Mouse (Mus musculus) CH12.LX (cell line): ENCODE measurements at regions not wholly inside any gene's neighbourhood (a gene's known extent, or its start where the extent isn't known, plus 50 kb on each side); places are given as distances from the start of the nearest gene placed in this dataset.

Experiments
- DNase-seq: peaks from one replicate; pipeline ENCODE4 v3.0.0-alpha.2; 2013; ENCODE audit errors: extremely low read depth
- H3K27ac ChIP-seq: 2 replicates; pipeline ENCODE4 v1.5.1; 2012; ENCODE audit warnings: low read depth, mild to moderate bottlenecking, control low read depth, moderate library complexity; ENCODE audit not compliant: insufficient read depth
- H3K27me3 ChIP-seq: replicated peaks from 2 replicates; pipeline ENCODE3; 2012; ENCODE audit warnings: inconsistent platforms
- H3K36me3 ChIP-seq, 2 experiments: replicated peaks in 1 of 2; 2 replicates each; pipeline versions ENCODE3 to v1.6.1; 2012; ENCODE audit warnings: inconsistent platforms in 1 of 2, low read length in 1 of 2, mild to moderate bottlenecking in 1 of 2, mixed read lengths in 1 of 2, moderate library complexity in 1 of 2; ENCODE audit not compliant: control insufficient read depth in 1 of 2, insufficient read depth in 1 of 2
- H3K4me1 ChIP-seq, 2 experiments: 2 replicates each; pipeline ENCODE4 v1.6.1; 2012; ENCODE audit warnings: inconsistent platforms in 1 of 2, moderate library complexity in 1 of 2; ENCODE audit not compliant: insufficient read depth in 2 of 2, control insufficient read depth in 1 of 2
- H3K4me2 ChIP-seq: 2 replicates; pipeline ENCODE4 v1.6.1; 2012; ENCODE audit warnings: low read depth, mild to moderate bottlenecking, control low read depth; ENCODE audit not compliant: poor library complexity, insufficient read depth, severe bottlenecking
- H3K4me3 ChIP-seq, 3 experiments: fragments of 150-350 bp in 1 of 3; sonication (generic) in 1 of 3; replicated peaks in 1 of 3; 2 replicates each; pipeline versions ENCODE3 to v1.5.1; 2011 to 2012; ENCODE audit warnings: low read depth in 2 of 3, low read length in 2 of 3, mild to moderate bottlenecking in 2 of 3, moderate library complexity in 2 of 3, control low read depth in 1 of 3, improper control_type of control experiment in 1 of 3, inconsistent platforms in 1 of 3, mixed read lengths in 1 of 3; ENCODE audit not compliant: poor library complexity in 1 of 3
- H3K79me2 ChIP-seq: replicated peaks from 2 replicates; pipeline ENCODE4 v1.6.1; 2012; ENCODE audit warnings: mild to moderate bottlenecking, moderate library complexity; ENCODE audit not compliant: control insufficient read depth, poor library complexity, insufficient read depth, severe bottlenecking; ENCODE audit errors: extremely low read depth
- H3K9ac ChIP-seq: 2 replicates; pipeline ENCODE4 v1.6.1; 2012; ENCODE audit warnings: low read depth, mild to moderate bottlenecking, control low read depth, moderate library complexity; ENCODE audit not compliant: insufficient read depth
- H3K9me3 ChIP-seq: replicated peaks from 2 replicates; pipeline ENCODE3; 2012; ENCODE audit warnings: low read length, inconsistent platforms, mixed read lengths
- ELF1 ChIP-seq: IDR thresholded peaks from 2 replicates; pipeline ENCODE4 v1.6.1; 2014; ENCODE audit warnings: low read depth, mild to moderate bottlenecking, inconsistent platforms, low read length, improper control_type of control experiment
- EP300 ChIP-seq: IDR thresholded peaks from 2 replicates; pipeline ENCODE4 v1.6.1; 2011; ENCODE audit warnings: low read length, improper control_type of control experiment
- ETS1 ChIP-seq: conservative IDR thresholded peaks from 2 replicates; pipeline ENCODE4 v1.6.1; 2012; ENCODE audit warnings: low read depth, mild to moderate bottlenecking, inconsistent platforms, low read length, improper control_type of control experiment, moderate library complexity
- HCFC1 ChIP-seq: IDR thresholded peaks from 2 replicates; pipeline ENCODE4 v1.6.1; 2012; ENCODE audit warnings: low read depth, mild to moderate bottlenecking, inconsistent platforms, low read length, improper control_type of control experiment
- IRF4 ChIP-seq: IDR thresholded peaks from 2 replicates; pipeline ENCODE4 v1.6.1; 2014; ENCODE audit warnings: low read depth, mild to moderate bottlenecking, inconsistent platforms, low read length, improper control_type of control experiment
- MAX ChIP-seq: IDR thresholded peaks from 2 replicates; pipeline ENCODE4 v1.6.1; 2011; ENCODE audit warnings: low read length, improper control_type of control experiment
- MEF2A ChIP-seq: IDR thresholded peaks from 2 replicates; pipeline ENCODE4 v1.6.1; 2014; ENCODE audit warnings: low read depth, mild to moderate bottlenecking, inconsistent platforms, low read length, improper control_type of control experiment, borderline replicate concordance
- MYC ChIP-seq: IDR thresholded peaks from 2 replicates; pipeline ENCODE4 v1.6.1; 2011; ENCODE audit warnings: low read depth, mild to moderate bottlenecking, improper control_type of control experiment, low read length
- NRF1 ChIP-seq: IDR thresholded peaks from 2 replicates; pipeline ENCODE4 v1.6.1; 2014; ENCODE audit warnings: low read depth, mild to moderate bottlenecking, inconsistent platforms, low read length, improper control_type of control experiment, moderate library complexity
- POLR2AphosphoS2 ChIP-seq: IDR thresholded peaks from 2 replicates; pipeline ENCODE4 v1.6.1; 2011; ENCODE audit warnings: low read depth, low read length, improper control_type of control experiment
- SMC3 ChIP-seq: IDR thresholded peaks from 2 replicates; pipeline ENCODE4 v1.6.1; 2011; ENCODE audit warnings: low read depth, low read length, improper control_type of control experiment
- TBP ChIP-seq: conservative IDR thresholded peaks from 2 replicates; pipeline ENCODE4 v1.6.1; 2011; ENCODE audit warnings: low read depth, low read length, improper control_type of control experiment
- USF1 ChIP-seq: IDR thresholded peaks from 2 replicates; pipeline ENCODE4 v1.6.1; 2014; ENCODE audit warnings: low read depth, mild to moderate bottlenecking, inconsistent platforms, low read length, improper control_type of control experiment
- ZMIZ1 ChIP-seq: IDR thresholded peaks from 2 replicates; pipeline ENCODE4 v1.6.1; 2012; ENCODE audit warnings: low read depth, mild to moderate bottlenecking, inconsistent platforms, low read length, improper control_type of control experiment
- dilution Hi-C: fragments of 300-500 bp; cut with MboI; formaldehyde crosslinking; loops from 2 replicates; pipeline ENCODE4 v1.14.3; 2020; ENCODE audit warnings: low sequenced_read_pairs; ENCODE audit not compliant: extremely low pct_unique_long_range_greater_than_20kb, extremely low pct_ligation_motif_present
- in situ Hi-C: fragments of 300-500 bp; cut with MboI; formaldehyde crosslinking; loops from 3 replicates; pipeline ENCODE4 v1.14.3; 2019; ENCODE audit warnings: low sequenced_read_pairs, low pct_ligation_motif_present, low pct_unique_long_range_greater_than_20kb, mixed read lengths

DNA sequence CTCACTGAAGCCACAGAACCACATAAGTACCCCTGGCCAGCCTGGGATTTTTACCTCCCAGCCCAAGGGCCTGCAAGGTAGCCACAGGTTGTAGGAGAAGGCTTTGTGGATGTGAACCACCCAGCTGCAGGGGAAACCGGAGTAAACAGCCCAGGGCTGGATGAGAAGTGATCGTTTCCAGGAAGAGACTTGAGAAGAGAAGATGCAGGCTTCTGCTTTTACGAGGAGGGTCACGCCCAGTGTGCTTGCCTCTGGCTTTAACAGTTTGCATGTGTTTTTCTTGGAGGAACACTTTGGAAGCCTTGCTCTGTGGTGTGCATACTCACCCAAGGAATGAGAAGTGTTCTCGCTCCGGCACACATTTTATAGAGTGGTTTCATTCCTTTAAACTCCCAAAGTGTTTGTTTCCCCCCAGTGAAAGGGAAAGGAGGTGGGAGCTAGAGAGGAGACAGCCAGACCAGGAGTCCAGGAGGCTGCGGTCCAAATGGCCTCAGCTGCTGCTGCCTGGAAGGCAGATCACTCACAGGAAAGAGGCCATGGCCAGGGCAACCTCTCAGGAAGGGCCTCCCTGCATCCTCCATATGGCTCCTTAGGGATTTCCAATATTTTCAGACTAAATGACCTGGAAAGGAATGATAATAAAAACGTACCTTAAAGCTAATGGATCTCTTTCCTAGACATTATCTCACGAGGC is 94.1 kb downstream of the Tent5c start:
- no peaks in the 10 kb centered on the region for H3K9me3 ChIP-seq
- TF ChIP-seq SMC3: no peak
- TF ChIP-seq HCFC1: no peak
- no peak for TF ChIP-seq POLR2AphosphoS2
- no peak for TF ChIP-seq ZMIZ1
- TF ChIP-seq IRF4: no peak
- TF ChIP-seq ETS1: no peak
- no peak for TF ChIP-seq TBP
- no peak for TF ChIP-seq USF1
- no peak for TF ChIP-seq MEF2A
- in situ Hi-C loops: no loop called here
- H3K27ac ChIP-seq: no peak overlapping the region
- no peak overlapping the region for H3K4me2 ChIP-seq
- dilution Hi-C loops: no loop called here
- H3K4me1 ChIP-seq: peaks cover 7 to 17% of the 10 kb centered on the region in 2 experiments; a peak in 3 of 4 replicates
- H3K36me3 ChIP-seq: no peaks in the 10 kb centered on the region
- no peak overlapping the region for H3K4me3 ChIP-seq
- H3K9ac ChIP-seq: no peak overlapping the region
- DNase-seq: no peak
- H3K27me3 ChIP-seq: peaks cover 3% of the 10 kb centered on the region
- no peaks in the 10 kb centered on the region for H3K79me2 ChIP-seq

DNA sequence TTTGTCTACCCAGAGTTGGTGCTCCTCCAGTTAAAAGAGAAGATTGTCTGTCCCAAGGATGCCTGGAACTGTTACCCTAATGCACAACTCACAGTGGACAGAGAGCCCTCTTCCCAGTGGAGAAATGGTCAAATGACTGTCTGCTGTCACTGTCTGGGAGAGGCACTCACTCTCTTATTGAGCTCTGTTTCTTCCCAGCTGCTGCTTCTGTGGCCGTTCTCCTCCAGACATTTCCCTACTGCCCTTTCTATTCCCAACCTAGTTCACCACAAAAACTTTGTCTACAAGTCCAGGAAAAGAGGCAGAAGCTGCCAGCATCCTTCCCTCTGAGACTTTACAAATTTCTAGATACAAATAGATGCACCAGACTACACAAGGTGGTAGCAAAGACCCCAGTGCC is 95.2 kb downstream of the Tent5c start:
- no peak for TF ChIP-seq ETS1
- TF ChIP-seq ELF1: no peak
- TF ChIP-seq NRF1: no peak
- no peak for TF ChIP-seq MYC
- TF ChIP-seq EP300: no peak
- no peak for TF ChIP-seq SMC3
- no peak overlapping the region for H3K9ac ChIP-seq
- no peaks in the 10 kb centered on the region for H3K36me3 ChIP-seq
- H3K27ac ChIP-seq: no peak overlapping the region
- H3K4me3 ChIP-seq: no peak overlapping the region
- H3K9me3 ChIP-seq: no peaks in the 10 kb centered on the region
- H3K27me3 ChIP-seq: peaks cover 3% of the 10 kb centered on the region
- no peak overlapping the region for H3K4me2 ChIP-seq
- dilution Hi-C loops (no loop called here), in situ Hi-C loops (no loop called here)
- H3K4me1 ChIP-seq: peaks cover 7 to 17% of the 10 kb centered on the region in 2 experiments; a peak in 3 of 4 replicates
- DNase-seq: no peak
- H3K79me2 ChIP-seq: no peaks in the 10 kb centered on the region

DNA sequence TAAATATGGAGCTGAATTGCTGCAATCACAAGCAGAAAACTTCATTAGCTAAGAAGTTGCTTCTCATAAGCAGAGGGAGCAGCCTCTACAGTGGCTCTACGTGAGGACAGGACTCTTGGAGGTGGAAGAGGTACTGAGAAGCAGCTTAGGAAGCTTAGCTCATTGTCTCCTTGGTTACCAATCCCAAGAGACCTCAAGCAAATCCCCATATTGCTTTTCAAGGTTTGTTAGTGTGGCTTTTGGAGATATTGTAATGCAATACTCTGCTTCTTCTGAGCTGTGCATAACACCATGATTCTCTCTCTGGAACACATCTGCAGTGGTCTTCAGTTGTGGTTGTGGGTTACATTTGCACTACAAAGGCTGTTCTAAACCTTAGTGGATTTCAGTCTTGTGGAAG is 106.9 kb downstream of the Tent5c start:
- in situ Hi-C loops: no loop called here
- Histone ChIP-seq H3K79me2 (no peaks in the 10 kb centered on the region), H3K36me3 (no peaks in the 10 kb centered on the region), H3K27me3 (no peaks in the 10 kb centered on the region), H3K9me3 (peaks cover 2% of the 10 kb centered on the region), H3K4me3 (no peak overlapping the region), H3K4me2 (no peak overlapping the region), H3K27ac (no peak overlapping the region), H3K9ac (no peak overlapping the region), H3K4me1 (peaks cover 0 to 17% of the 10 kb centered on the region in 2 experiments; a peak in 3 of 4 replicates)
- TF ChIP-seq ETS1 (0 out of 2 replicates have a peak, but pooled peaks have one; percentile 12), MAX (0 out of 2 replicates have a peak, but pooled peaks have one; percentile 15), IRF4 (0 out of 2 replicates have a peak, but pooled peaks have one; percentile 15), HCFC1 (no peak), EP300 (0 out of 2 replicates have a peak, but pooled peaks have one; percentile 33)
- dilution Hi-C loops: no loop called here
- DNase-seq: peak; percentile 79
